Mouse (Mus musculus): ENCODE results near the gene Slc6a9.

DNA sequence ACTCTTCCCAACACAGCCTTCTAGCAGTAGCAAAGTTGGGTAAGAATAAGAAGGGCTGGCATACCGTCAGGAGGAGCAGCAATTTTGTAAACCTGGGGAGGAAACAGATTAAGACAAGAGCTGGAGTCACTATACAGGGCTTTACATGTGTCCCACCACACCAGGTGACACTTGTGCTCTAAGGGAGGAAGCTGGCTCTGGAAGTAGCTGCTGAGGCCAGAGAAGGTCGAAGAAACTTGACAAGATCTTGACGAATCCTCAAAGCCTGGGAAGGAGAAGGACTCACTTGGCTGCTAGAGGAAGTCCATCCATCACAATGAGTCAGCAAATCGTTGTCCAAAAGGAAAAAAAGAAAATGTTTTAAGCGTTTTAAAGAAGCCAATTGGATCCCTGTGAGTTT is 82.1 kb downstream of the Slc6a9 start:
- no peak for TF ChIP-seq POLR2A (IDR thresholded peaks at IDR 0.05; ENCODE audit: insufficient read depth, low read depth, low read length)
- no peak for TF ChIP-seq CTCF (IDR thresholded peaks at IDR 0.05; ENCODE audit: insufficient read depth, low read depth, low read length)

Data from olfactory bulb, adult 2 months (tissue).